Mouse (Mus musculus): ENCODE data around the gene Mum1. TPM values are rescaled to one million over a fixed set of nuclear protein-coding genes. Genes with fewer than 3 reads are reported as not detected.
A peak's percentile ranks its signal among the peaks of the same experiment; 100 is the strongest.
"Not testable (repeated sequence)": the region's sequence is repeated elsewhere in the genome, so short reads cannot be mapped to it uniquely, and the experiment has no call there.

Mum1 gene
- polyA plus RNA-seq, 1 experiment from 2014 or later = 23.1 TPM

DNA sequence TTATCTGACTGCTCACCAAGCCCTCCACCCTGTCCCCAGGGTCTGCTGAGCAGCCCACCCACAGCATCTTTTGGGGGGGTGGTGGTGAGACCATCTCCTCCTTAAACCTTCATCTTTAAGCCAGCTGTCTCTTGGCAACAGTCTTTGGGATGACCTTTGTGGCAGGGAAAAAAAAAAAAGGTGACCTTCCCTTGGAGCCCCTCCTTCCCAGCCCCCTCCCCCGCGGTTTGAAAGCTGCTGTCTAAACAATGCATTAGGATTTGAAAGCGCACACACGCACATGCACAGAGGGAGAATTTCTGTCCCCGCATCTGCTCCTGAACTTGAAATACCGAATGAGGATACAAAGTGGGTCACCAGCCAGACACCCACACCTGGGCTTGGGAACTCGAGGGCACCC, 22.2 kb upstream of the Mum1 start:
- no peak for TF ChIP-seq EP300 (optimal IDR thresholded peaks at IDR 0.05)
- no peak for TF ChIP-seq CTCF (IDR thresholded peaks at IDR 0.05; ENCODE audit: low read depth)
- Histone ChIP-seq H3K27ac (replicated peaks) (no peak overlapping the region), H3K4me2 (replicated peaks; ENCODE audit: low read depth) (no peak overlapping the region), H3K27me3 (ENCODE audit: control insufficient read depth, insufficient read depth, low read length) (no peaks in the 10 kb centered on the region), H3K9me3 (ENCODE audit: control insufficient read depth, low read length) (no peaks in the 10 kb centered on the region), H3K9ac (ENCODE audit: low read length) (no peak overlapping the region), H3K4me3 (ENCODE audit: low read depth, low read length) (no peak overlapping the region), H3K36me3 (ENCODE audit: control insufficient read depth, insufficient read depth, low read length) (no peaks in the 10 kb centered on the region), H3K4me1 (replicated peaks; ENCODE audit: control insufficient read depth, insufficient read depth) (no peaks in the 10 kb centered on the region)
- 22% methylated on average over 7 of the region's 7 CpGs for WGBS
- DNase-seq (ENCODE audit: low spot score) (no peak), ATAC-seq (ENCODE audit: low FRiP score, low TSS enrichment) (no peak)

DNA sequence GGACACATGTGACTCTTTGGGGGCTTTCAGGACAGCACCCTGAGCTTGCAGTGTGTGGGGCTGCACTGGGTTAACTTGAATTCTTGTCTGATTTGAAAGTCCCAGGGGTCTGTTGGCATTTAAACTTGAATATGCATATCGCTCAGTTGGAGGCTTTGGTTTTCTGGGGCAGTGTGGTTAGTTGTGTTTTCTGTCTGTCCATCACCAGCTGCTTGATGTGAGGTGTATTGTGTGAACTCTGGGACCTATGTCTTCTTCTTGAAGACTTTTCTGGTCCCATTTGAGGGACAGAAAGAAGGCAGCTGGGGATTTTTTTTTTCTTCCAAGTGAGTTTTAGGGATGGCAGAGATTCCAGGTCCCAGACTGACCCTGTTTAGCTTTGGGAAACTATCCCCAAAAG, 19.0 kb upstream of the Mum1 start:
- WGBS = 67% methylated on average over 1 of the region's 1 CpGs

DNA sequence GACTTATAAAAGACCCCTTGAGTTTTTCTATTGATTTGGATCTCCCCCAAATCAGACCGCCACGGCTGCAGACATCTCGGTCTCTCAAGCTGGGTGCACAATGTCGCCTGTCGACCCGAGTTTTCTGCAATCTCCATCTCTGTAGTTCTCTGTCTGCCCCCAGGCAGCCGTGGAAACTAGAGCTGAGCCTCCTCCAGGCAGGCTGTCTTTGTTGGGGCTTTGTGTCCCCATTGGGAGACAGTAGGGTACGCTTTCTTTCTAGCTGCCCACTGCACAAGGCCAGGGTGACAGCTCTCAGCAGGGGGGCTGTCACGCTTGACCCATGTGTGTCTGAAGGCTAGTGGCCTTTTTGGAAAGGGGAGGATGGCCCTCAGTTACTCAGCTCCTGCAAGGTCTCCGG, 18.6 kb upstream of the Mum1 start:
- H3K4me2 ChIP-seq (replicated peaks; ENCODE audit: low read depth) = no peak overlapping the region
- H3K27ac ChIP-seq (replicated peaks) = no peak overlapping the region
- no peaks in the 10 kb centered on the region for H3K27me3 ChIP-seq (ENCODE audit: control insufficient read depth, insufficient read depth, low read length)
- H3K36me3 ChIP-seq (ENCODE audit: control insufficient read depth, insufficient read depth, low read length) = no peaks in the 10 kb centered on the region
- 82% methylated on average over 10 of the region's 10 CpGs for WGBS
- DNase-seq (ENCODE audit: low spot score) (no peak), ATAC-seq (ENCODE audit: low FRiP score, low TSS enrichment) (no peak)
- H3K4me1 ChIP-seq (replicated peaks; ENCODE audit: control insufficient read depth, insufficient read depth) = no peaks in the 10 kb centered on the region
- H3K9me3 ChIP-seq (ENCODE audit: control insufficient read depth, low read length) = no peaks in the 10 kb centered on the region
- no peak overlapping the region for H3K4me3 ChIP-seq (ENCODE audit: low read depth, low read length)
- no peak overlapping the region for H3K9ac ChIP-seq (ENCODE audit: low read length)
- TF ChIP-seq EP300 (optimal IDR thresholded peaks at IDR 0.05) = no peak
- TF ChIP-seq CTCF (IDR thresholded peaks at IDR 0.05; ENCODE audit: low read depth) = no peak

More for the DNA sequence above, 19.0 kb upstream of the Mum1 start:
- no peaks in the 10 kb centered on the region for H3K36me3 ChIP-seq (ENCODE audit: control insufficient read depth, insufficient read depth, low read length)
- no peak for DNase-seq (ENCODE audit: low spot score)
- H3K27ac ChIP-seq (replicated peaks) = no peak overlapping the region
- no peak for ATAC-seq (ENCODE audit: low FRiP score, low TSS enrichment)
- H3K9me3 ChIP-seq (ENCODE audit: control insufficient read depth, low read length) = no peaks in the 10 kb centered on the region
- no peak overlapping the region for H3K9ac ChIP-seq (ENCODE audit: low read length)
- H3K4me2 ChIP-seq (replicated peaks; ENCODE audit: low read depth) = no peak overlapping the region
- H3K4me3 ChIP-seq (ENCODE audit: low read depth, low read length) = no peak overlapping the region
- H3K4me1 ChIP-seq (replicated peaks; ENCODE audit: control insufficient read depth, insufficient read depth) = no peaks in the 10 kb centered on the region
- no peak for TF ChIP-seq CTCF (IDR thresholded peaks at IDR 0.05; ENCODE audit: low read depth)
- TF ChIP-seq EP300 (optimal IDR thresholded peaks at IDR 0.05) = no peak
- no peaks in the 10 kb centered on the region for H3K27me3 ChIP-seq (ENCODE audit: control insufficient read depth, insufficient read depth, low read length)

DNA sequence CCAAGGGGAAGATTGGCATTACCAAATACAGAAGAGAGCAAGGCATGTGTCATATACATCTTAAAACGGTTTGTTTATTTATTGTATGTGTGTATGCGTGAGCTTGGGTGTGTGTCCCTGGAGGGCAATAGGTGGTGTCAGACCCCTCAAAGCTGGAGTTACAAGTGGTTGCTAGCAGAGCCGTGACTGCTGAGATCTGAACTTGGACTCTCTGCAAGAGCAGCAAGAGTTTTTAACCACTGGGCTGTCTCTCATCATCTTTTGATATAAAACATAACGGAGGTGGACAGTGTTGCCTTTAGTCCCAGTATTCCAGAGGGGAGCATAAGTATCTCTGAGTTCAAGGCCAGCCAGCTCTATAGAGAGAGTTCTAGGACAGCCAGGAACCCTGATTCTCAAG, 18.0 kb upstream of the Mum1 start:
- no peak overlapping the region for H3K4me3 ChIP-seq (ENCODE audit: low read depth, low read length)
- no peaks in the 10 kb centered on the region for H3K27me3 ChIP-seq (ENCODE audit: control insufficient read depth, insufficient read depth, low read length)
- 76% methylated on average over 4 of the region's 4 CpGs for WGBS
- H3K9ac ChIP-seq (ENCODE audit: low read length) = no peak overlapping the region
- H3K4me1 ChIP-seq (replicated peaks; ENCODE audit: control insufficient read depth, insufficient read depth) = no peaks in the 10 kb centered on the region
- no peak overlapping the region for H3K27ac ChIP-seq (replicated peaks)
- H3K9me3 ChIP-seq (ENCODE audit: control insufficient read depth, low read length) = no peaks in the 10 kb centered on the region
- ATAC-seq (ENCODE audit: low FRiP score, low TSS enrichment) = no peak
- H3K36me3 ChIP-seq (ENCODE audit: control insufficient read depth, insufficient read depth, low read length) = no peaks in the 10 kb centered on the region
- TF ChIP-seq EP300 (optimal IDR thresholded peaks at IDR 0.05) (no peak), CTCF (IDR thresholded peaks at IDR 0.05; ENCODE audit: low read depth) (no peak)
- no peak overlapping the region for H3K4me2 ChIP-seq (replicated peaks; ENCODE audit: low read depth)
- no peak for DNase-seq (ENCODE audit: low spot score)

DNA sequence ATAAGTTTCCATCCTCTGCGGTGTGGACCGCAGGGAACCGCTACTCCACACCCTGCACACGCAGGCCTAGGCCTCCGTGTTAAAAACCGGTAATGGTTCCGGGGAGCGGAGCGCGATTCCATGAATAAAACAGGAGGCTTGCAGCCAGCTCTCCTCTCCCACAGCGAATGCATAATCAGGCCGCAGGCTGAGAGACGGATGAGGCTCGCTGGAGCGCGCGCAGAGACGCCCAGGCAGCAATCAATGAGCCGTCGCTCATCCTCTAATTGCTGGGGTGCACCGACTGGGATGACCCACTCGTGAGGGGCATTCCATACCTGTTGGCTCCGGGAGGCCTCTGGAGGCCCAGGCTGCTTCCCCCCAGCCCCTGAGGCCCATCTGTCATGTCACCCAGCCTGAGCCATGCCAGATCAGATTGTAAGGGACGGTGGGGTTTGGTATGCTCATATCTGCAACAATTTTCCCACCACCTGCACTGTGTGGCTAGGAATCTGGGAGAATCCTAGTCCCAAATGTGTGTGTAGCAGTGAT, 17.3 kb upstream of the Mum1 start:
- no peak for TF ChIP-seq EP300 (optimal IDR thresholded peaks at IDR 0.05)
- TF ChIP-seq CTCF (IDR thresholded peaks at IDR 0.05; ENCODE audit: low read depth) = no peak
- no peak for DNase-seq (ENCODE audit: low spot score)
- H3K4me3 ChIP-seq (ENCODE audit: low read depth, low read length) = no peak overlapping the region
- no peaks in the 10 kb centered on the region for H3K4me1 ChIP-seq (replicated peaks; ENCODE audit: control insufficient read depth, insufficient read depth)
- H3K27me3 ChIP-seq (ENCODE audit: control insufficient read depth, insufficient read depth, low read length) = no peaks in the 10 kb centered on the region
- H3K27ac ChIP-seq (replicated peaks) = no peak overlapping the region
- H3K4me2 ChIP-seq (replicated peaks; ENCODE audit: low read depth) = no peak overlapping the region
- no peaks in the 10 kb centered on the region for H3K36me3 ChIP-seq (ENCODE audit: control insufficient read depth, insufficient read depth, low read length)
- no peak for ATAC-seq (ENCODE audit: low FRiP score, low TSS enrichment)
- H3K9me3 ChIP-seq (ENCODE audit: control insufficient read depth, low read length) = no peaks in the 10 kb centered on the region
- 17% methylated on average over 24 of the region's 24 CpGs for WGBS
- H3K9ac ChIP-seq (ENCODE audit: low read length) = 0 out of 2 replicates have a peak overlapping the region, but pooled peaks have one; percentile 3

DNA sequence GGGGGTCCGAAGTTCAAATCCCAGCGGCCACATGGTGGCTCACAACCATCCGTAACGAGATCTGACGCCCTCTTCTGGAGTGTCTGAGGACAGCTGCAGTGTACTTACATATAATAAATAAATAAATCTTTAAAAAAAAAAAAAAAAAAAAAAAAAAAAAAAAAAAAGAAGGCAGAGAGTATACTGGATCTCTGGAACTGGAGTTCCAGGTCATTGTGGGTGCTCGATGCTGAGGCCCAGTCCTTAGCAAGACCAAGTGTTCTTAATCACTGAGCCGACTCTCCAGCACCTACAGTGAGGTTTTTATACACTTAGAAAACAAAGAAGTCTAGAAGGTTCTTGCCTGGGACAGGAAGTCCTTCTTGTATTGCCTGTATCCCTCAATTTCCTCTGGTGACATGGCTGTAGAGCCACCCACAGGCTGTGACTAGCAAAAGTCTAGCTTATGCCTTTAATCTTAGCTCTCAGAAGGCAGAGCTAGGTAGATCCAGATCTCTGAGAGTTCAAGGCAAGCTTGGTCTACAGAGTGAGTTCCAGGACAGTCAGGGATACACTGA, 14.6 kb upstream of the Mum1 start:
- not testable (repeated sequence) for H3K27me3 ChIP-seq (ENCODE audit: control insufficient read depth, insufficient read depth, low read length); H3K4me2 ChIP-seq (replicated peaks; ENCODE audit: low read depth); H3K27ac ChIP-seq (replicated peaks); H3K9me3 ChIP-seq (ENCODE audit: control insufficient read depth, low read length); H3K4me1 ChIP-seq (replicated peaks; ENCODE audit: control insufficient read depth, insufficient read depth); H3K4me3 ChIP-seq (ENCODE audit: low read depth, low read length); DNase-seq (ENCODE audit: low spot score); H3K36me3 ChIP-seq (ENCODE audit: control insufficient read depth, insufficient read depth, low read length); H3K9ac ChIP-seq (ENCODE audit: low read length); ATAC-seq (ENCODE audit: low FRiP score, low TSS enrichment)
- WGBS = 75% methylated on average over 7 of the region's 7 CpGs
